Mouse (Mus musculus) neutrophil, adult 65 days (primary cell): ENCODE data around the gene Nop14. TPM values are rescaled to one million over a fixed set of nuclear protein-coding genes. Genes with fewer than 3 reads are reported as not detected.

Source experiments
- total RNA-seq: library from RNA; stranded (reverse); gene quantifications from 2 replicates; pipeline ENCODE4 v1.2.4, GENCODE M21; 2023

Gene Nop14
- 4.2 and 5.1 TPM in 2 replicates for total RNA-seq

GRCm38 (mm10) chr5:34659686-34660590 is at the start of gene Nop14, which contains the start of gene Grk4:
Gene Nop14, minus strand, starts transcription at chr5:34660148.
Gene Grk4, plus strand, starts transcription at chr5:34660379.

GRCm38 (mm10) chr5:34636481-34637287 is 23.3 kb downstream of the Nop14 start, which contains the start of gene Mfsd10:
Gene Mfsd10, minus strand, starts transcription at chr5:34637212.

Other genes with a start within 250 kb of the Nop14 start
- 15.0 and 18.3 TPM in 2 replicates for gene Tnip2, start 146.2 kb downstream of the Nop14 start, total RNA-seq
- gene Sh3bp2, start 134.3 kb downstream of the Nop14 start, total RNA-seq, result 82.3 and 93.5 TPM in 2 replicates
- 187 and 193 TPM in 2 replicates for gene Add1, start 86.5 kb downstream of the Nop14 start, total RNA-seq
- 44.8 and 66.3 TPM in 2 replicates for gene Mfsd10, start 22.9 kb downstream of the Nop14 start, total RNA-seq
- 2.7 TPM in 2 replicates for gene Grk4, start 231 bp upstream of the Nop14 start, total RNA-seq
- gene Htt, start 101.6 kb upstream of the Nop14 start, total RNA-seq, result 20.4 and 31.1 TPM in 2 replicates
- 0.73 and 1.2 TPM in 2 replicates for gene Msantd1, start 247.9 kb upstream of the Nop14 start, total RNA-seq